7 mouse cellular contexts compared by ENCODE assay signal in the genomic region with DNA sequence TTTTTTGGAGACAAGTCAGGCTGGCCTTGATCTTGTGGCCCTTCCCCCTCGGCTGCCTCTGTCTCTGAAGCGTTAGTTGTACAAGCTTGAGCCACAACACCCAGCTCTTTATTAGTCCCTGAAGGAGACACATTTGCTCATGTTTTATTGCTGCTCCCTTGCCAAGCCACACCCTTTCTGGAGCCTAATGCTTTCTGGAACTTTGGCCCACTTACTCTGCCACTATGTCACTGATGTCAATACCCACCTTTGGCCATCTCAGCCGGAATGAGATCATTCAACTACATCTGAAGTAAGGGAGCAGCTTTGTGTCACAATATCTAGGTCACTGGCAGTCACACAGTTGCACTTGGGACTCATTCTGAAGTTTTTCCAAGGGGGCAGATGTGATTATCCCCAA.
DNase-seq lines count a peak whose midpoint lies in the region; ATAC-seq and TF ChIP-seq lines count a peak whose summit lies in the region.

No protein-coding gene starts in this region.

- no peak for TF ChIP-seq CTCF in lung, postnatal 0 days (IDR thresholded peaks at IDR 0.05)

- H3K9me3 ChIP-seq in lung, postnatal 0 days (ENCODE audit: low read length): no peaks in the 10 kb centered on the region

- H3K4me3 ChIP-seq in lung, postnatal 0 days (ENCODE audit: low read depth, low read length): no peak overlapping the region

- WGBS in lung, postnatal 0 days: 30% methylated on average over 3 of the region's 3 CpGs

- TF ChIP-seq EP300 in lung, postnatal 0 days (IDR thresholded peaks at IDR 0.05): no peak

- H3K4me2 ChIP-seq in lung, postnatal 0 days (replicated peaks; ENCODE audit: low read depth, low read length): no peak overlapping the region

- H3K9ac ChIP-seq in lung, postnatal 0 days (replicated peaks; ENCODE audit: low read depth): no peak overlapping the region

- peak; percentile 80 for DNase-seq in adrenal gland, postnatal 10 days
- peak; percentile 74 for DNase-seq in heart, postnatal 4 days
- peak; percentile 81 for DNase-seq in lung, postnatal 0 days (ENCODE audit: low spot score)
- DNase-seq in urinary bladder, postnatal 4 days (ENCODE audit: low spot score in 2 of 2): no peak
- no peak for DNase-seq in ovary, postnatal 14 days (ENCODE audit: low spot score)

- ATAC-seq in erythroblast, adult 5-6 weeks (replicated peaks; ENCODE audit: low FRiP score, poor library complexity, severe bottlenecking): peak; percentile 52
- peak; percentile 65 for ATAC-seq in lung, postnatal 0 days
- ATAC-seq in megakaryocyte, adult 5-6 weeks (ENCODE audit: poor library complexity, severe bottlenecking): no peak

- peak overlapping the region; percentile 76 for H3K27ac ChIP-seq in lung, postnatal 0 days (ENCODE audit: low read length)

- no peaks in the 10 kb centered on the region for H3K36me3 ChIP-seq in lung, postnatal 0 days (ENCODE audit: insufficient read depth, low read length)

- H3K27me3 ChIP-seq in lung, postnatal 0 days (replicated peaks; ENCODE audit: insufficient read depth, low read length): no peaks in the 10 kb centered on the region

- peaks cover 16% of the 10 kb centered on the region for H3K4me1 ChIP-seq in lung, postnatal 0 days (ENCODE audit: insufficient read depth, low read depth, low read length)

Comparison
In these comparisons a context has a peak if more than half of its experiments do, and no peak if none do; other contexts are left out.
1. DNase-seq: peak in adrenal gland, postnatal 10 days (single experiment), heart, postnatal 4 days (single experiment) and lung, postnatal 0 days (single experiment); none in urinary bladder, postnatal 4 days (0 of 2) and ovary, postnatal 14 days (single experiment).